In the genomic region with DNA sequence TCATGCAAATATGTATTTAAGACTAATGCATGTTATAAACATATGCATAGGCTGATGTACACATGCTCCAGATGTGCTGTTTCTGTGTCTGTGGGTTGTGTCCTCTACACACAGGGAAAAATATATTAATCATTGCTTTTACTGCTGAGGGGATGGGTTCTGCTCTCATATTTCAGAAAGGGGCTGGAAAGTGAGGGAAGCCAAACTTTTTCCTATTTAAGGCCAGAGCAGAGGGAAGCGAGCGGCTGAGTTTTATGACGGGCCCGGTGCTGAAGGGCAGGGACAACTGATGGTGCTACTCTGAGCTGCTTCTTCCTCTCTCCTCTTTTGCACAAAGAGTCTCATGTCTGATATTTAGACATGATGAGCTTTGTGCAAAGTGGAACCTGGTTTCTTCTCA, we compare ENCODE assay signal across 8 mouse cellular contexts. TPM values are rescaled to one million over a fixed set of nuclear protein-coding genes. Genes with fewer than 3 reads are reported as not detected.
A peak's percentile ranks its signal among the peaks of the same experiment; 100 is the strongest.
DNase-seq lines count a peak whose midpoint lies in the region; ATAC-seq lines count a peak whose summit lies in the region.

A gene (plus strand): TSS at position 151 of the 400 bp plus-strand sequence.

- no peak within 1 kb of the TSS for H3K4me2 ChIP-seq in forebrain, embryonic 13.5 days
- H3K4me2 ChIP-seq in midbrain, embryonic 11.5 days: no peak within 1 kb of the TSS

- H3K27ac ChIP-seq in forebrain, embryonic 13.5 days: no peak within 1 kb of the TSS
- H3K27ac ChIP-seq in midbrain, embryonic 11.5 days (ENCODE audit: low read depth, low read length): no peak within 1 kb of the TSS

- no peaks in the 10 kb centered on the region for H3K36me3 ChIP-seq in forebrain, embryonic 13.5 days (ENCODE audit: poor library complexity, severe bottlenecking)
- H3K36me3 ChIP-seq in midbrain, embryonic 11.5 days (ENCODE audit: control insufficient read depth, insufficient read depth, low read length): no peaks in the 10 kb centered on the region

- H3K27me3 ChIP-seq in forebrain, embryonic 13.5 days: no peaks in the 10 kb centered on the region
- H3K27me3 ChIP-seq in midbrain, embryonic 11.5 days (ENCODE audit: control insufficient read depth, insufficient read depth, low read length): no peaks in the 10 kb centered on the region

- H3K9me3 ChIP-seq in forebrain, embryonic 13.5 days (replicated peaks): no peaks in the 10 kb centered on the region
- no peaks in the 10 kb centered on the region for H3K9me3 ChIP-seq in midbrain, embryonic 11.5 days (ENCODE audit: control insufficient read depth, low read length)

- 93% methylated on average over 4 of the region's 4 CpGs for WGBS in forebrain, embryonic 13.5 days
- 77% methylated on average over 4 of the region's 4 CpGs for whole genome bisulfite sequencing in midbrain, embryonic 11.5 days

- no peak within 1 kb of the TSS for H3K4me3 ChIP-seq in forebrain, embryonic 13.5 days
- no peak within 1 kb of the TSS for H3K4me3 ChIP-seq in midbrain, embryonic 11.5 days (ENCODE audit: low read depth, low read length)

- no peaks in the 10 kb centered on the region for H3K4me1 ChIP-seq in forebrain, embryonic 13.5 days
- no peaks in the 10 kb centered on the region for H3K4me1 ChIP-seq in midbrain, embryonic 11.5 days (ENCODE audit: control insufficient read depth, insufficient read depth, low read length)

- no peak for ATAC-seq in forebrain, embryonic 13.5 days
- ATAC-seq in midbrain, embryonic 11.5 days (ENCODE audit: low FRiP score): no peak

- no peak within 1 kb of the TSS for H3K9ac ChIP-seq in forebrain, embryonic 13.5 days
- no peak within 1 kb of the TSS for H3K9ac ChIP-seq in midbrain, embryonic 11.5 days (ENCODE audit: low read length)

- DNase-seq in adrenal gland, postnatal 4 days (ENCODE audit: low spot score in 2 of 2): no peak
- DNase-seq in heart, postnatal 14 days: peak; percentile 67 to 73
- DNase-seq in kidney, postnatal 4 days: peak; percentile 74 to 78
- DNase-seq in midbrain, embryonic 11.5 days (ENCODE audit: low spot score, missing footprints): no peak
- DNase-seq in urinary bladder, postnatal 14 days (ENCODE audit: low spot score): peak; percentile 71
- DNase-seq in thymus, postnatal 36 days: no peak
- DNase-seq in right cerebral cortex, postnatal 14 days: no peak

- intact Hi-C loops in heart, postnatal 14 days (cut with DNase I): loop anchor here (5.0 to 10.0 kb wide), 3 partner anchors 287 to 1084 kb away; no protein-coding TSS in a partner anchor

RNA-seq across cellular contexts. Expression of the gene that starts here (rescaled TPM):
- 1,000 to 10,000 TPM; 1,017 to 1,108 TPM for total RNA-seq in adrenal gland, postnatal 4 days (2021)
- polyA plus RNA-seq in forebrain, embryonic 13.5 days (2015; fragmentation: Nextera tagmentation; extraction: Ambion mirVana): 94.5 and 101 TPM in 2 replicates
- 1,000 to 10,000 TPM; 1,086 to 1,192 TPM for total RNA-seq in heart, postnatal 14 days (2021)
- polyA plus RNA-seq in midbrain, embryonic 11.5 days (2014; fragmentation: Nextera tagmentation; extraction: Ambion mirVana): 400 and 432 TPM in 2 replicates

Comparison
In these comparisons a context has a peak if more than half of its experiments do, and no peak if none do; other contexts are left out.
1. DNase-seq: peak in heart, postnatal 14 days (2 of 2), kidney, postnatal 4 days (2 of 2) and urinary bladder, postnatal 14 days (single experiment); none in adrenal gland, postnatal 4 days (0 of 2), midbrain, embryonic 11.5 days (single experiment), thymus, postnatal 36 days (0 of 2) and right cerebral cortex, postnatal 14 days (single experiment).